Mouse (Mus musculus): ENCODE results near the gene Syt14. TPM values are rescaled to one million over a fixed set of nuclear protein-coding genes. Genes with fewer than 3 reads are reported as not detected.

Syt14 gene
- total and polyA plus RNA-seq, 3 experiments = not detected

GRCm38 (mm10) chr1:193004581-193004980, 31.0 kb downstream of the Syt14 start:
- TF ChIP-seq EP300 (IDR thresholded peaks at IDR 0.05; ENCODE audit: low read length) = no peak
- TF ChIP-seq NELFE (IDR thresholded peaks at IDR 0.05; ENCODE audit: low read depth, low read length) = no peak
- no peak for TF ChIP-seq CTCF (conservative IDR thresholded peaks at IDR 0.05 in 1 of 2, IDR thresholded peaks at IDR 0.05 in 1 of 2; ENCODE audit: low read depth in 2 of 2, low read length in 2 of 2)
- TF ChIP-seq ELF1 (IDR thresholded peaks at IDR 0.05; ENCODE audit: low read depth, low read length) = no peak
- TF ChIP-seq MXI1 (IDR thresholded peaks at IDR 0.05; ENCODE audit: low read depth, low read length) = no peak
- TF ChIP-seq JUN (IDR thresholded peaks at IDR 0.05; ENCODE audit: insufficient read depth, low read depth, low read length) = no peak
- TF ChIP-seq ZC3H11A (IDR thresholded peaks at IDR 0.05; ENCODE audit: low read depth, low read length) = no peak
- no peak for TF ChIP-seq ZKSCAN1 (IDR thresholded peaks at IDR 0.05; ENCODE audit: borderline replicate concordance, low read depth, low read length)
- TF ChIP-seq TBP (conservative IDR thresholded peaks at IDR 0.05; ENCODE audit: low read depth, low read length) = no peak
- TF ChIP-seq NRF1 (IDR thresholded peaks at IDR 0.05; ENCODE audit: low read depth, low read length) = no peak
- no peak for TF ChIP-seq GABPA (IDR thresholded peaks at IDR 0.05; ENCODE audit: insufficient replicate concordance, low read depth, low read length)
- Histone ChIP-seq H3K9me3 (replicated peaks; ENCODE audit: low read length) (no peaks in the 10 kb centered on the region), H3K27ac (ENCODE audit: insufficient read depth, low read depth) (no peak overlapping the region), H3K9ac (ENCODE audit: insufficient read depth, low read depth) (no peak overlapping the region), H3K4me3 (replicated peaks in 1 of 3; ENCODE audit: low read depth in 2 of 3, low read length in 2 of 3, poor library complexity in 1 of 3) (no peak overlapping the region), H3K4me2 (ENCODE audit: insufficient read depth, low read depth, poor library complexity, severe bottlenecking) (no peak overlapping the region), H3K36me3 (replicated peaks in 1 of 2; ENCODE audit: control insufficient read depth in 1 of 2, insufficient read depth in 1 of 2, low read length in 1 of 2) (no peaks in the 10 kb centered on the region), H3K79me2 (replicated peaks; ENCODE audit: control insufficient read depth, extremely low read depth, insufficient read depth, poor library complexity, severe bottlenecking) (no peaks in the 10 kb centered on the region), H3K4me1 (ENCODE audit: control insufficient read depth in 1 of 2, insufficient read depth in 2 of 2) (no peaks in the 10 kb centered on the region), H3K27me3 (replicated peaks) (no peaks in the 10 kb centered on the region)
- dilution Hi-C loops (cut with MboI; ENCODE audit: extremely low pct_ligation_motif_present, extremely low pct_unique_long_range_greater_than_20kb, low sequenced_read_pairs) (no loop called here), in situ Hi-C loops (cut with MboI; ENCODE audit: low pct_ligation_motif_present, low pct_unique_long_range_greater_than_20kb, low sequenced_read_pairs) (loop anchor here (10.0 kb wide), 1 partner anchor 200 kb away; the partner anchor contains the start of genes Lamb3 and Traf3ip3)
- DNase-seq (ENCODE audit: extremely low read depth) = no peak

- Histone ChIP-seq H3K4me3 (replicated peaks in 1 of 3; ENCODE audit: low read depth in 2 of 3, low read length in 2 of 3, poor library complexity in 1 of 3) (no peak overlapping the region), H3K4me2 (ENCODE audit: insufficient read depth, low read depth, poor library complexity, severe bottlenecking) (no peak overlapping the region), H3K36me3 (replicated peaks in 1 of 2; ENCODE audit: control insufficient read depth in 1 of 2, insufficient read depth in 1 of 2, low read length in 1 of 2) (no peaks in the 10 kb centered on the region), H3K27me3 (replicated peaks) (no peaks in the 10 kb centered on the region), H3K9ac (ENCODE audit: insufficient read depth, low read depth) (no peak overlapping the region), H3K9me3 (replicated peaks; ENCODE audit: low read length) (no peaks in the 10 kb centered on the region), H3K4me1 (ENCODE audit: control insufficient read depth in 1 of 2, insufficient read depth in 2 of 2) (no peaks in the 10 kb centered on the region), H3K79me2 (replicated peaks; ENCODE audit: control insufficient read depth, extremely low read depth, insufficient read depth, poor library complexity, severe bottlenecking) (no peaks in the 10 kb centered on the region), H3K27ac (ENCODE audit: insufficient read depth, low read depth) (no peak overlapping the region)
- in situ Hi-C loops (cut with MboI; ENCODE audit: low pct_ligation_motif_present, low pct_unique_long_range_greater_than_20kb, low sequenced_read_pairs) (loop anchor here (10.0 kb wide), 1 partner anchor 201 kb away; the partner anchor contains the start of genes Lamb3 and Traf3ip3), dilution Hi-C loops (cut with MboI; ENCODE audit: extremely low pct_ligation_motif_present, extremely low pct_unique_long_range_greater_than_20kb, low sequenced_read_pairs) (no loop called here)
- TF ChIP-seq ZMIZ1 (IDR thresholded peaks at IDR 0.05; ENCODE audit: low read depth, low read length) (no peak), MAZ (IDR thresholded peaks at IDR 0.05; ENCODE audit: low read depth, low read length) (no peak), ZC3H11A (IDR thresholded peaks at IDR 0.05; ENCODE audit: low read depth, low read length) (no peak), MXI1 (IDR thresholded peaks at IDR 0.05; ENCODE audit: low read depth, low read length) (no peak), HCFC1 (IDR thresholded peaks at IDR 0.05; ENCODE audit: low read depth, low read length) (no peak), NRF1 (IDR thresholded peaks at IDR 0.05; ENCODE audit: low read depth, low read length) (no peak), IRF4 (IDR thresholded peaks at IDR 0.05; ENCODE audit: low read depth, low read length) (no peak), KAT2A (IDR thresholded peaks at IDR 0.05; ENCODE audit: insufficient replicate concordance, low read length) (no peak), NELFE (IDR thresholded peaks at IDR 0.05; ENCODE audit: low read depth, low read length) (no peak), PAX5 (IDR thresholded peaks at IDR 0.05; ENCODE audit: low read length) (no peak), ZNF384 (IDR thresholded peaks at IDR 0.05; ENCODE audit: low read depth, low read length) (no peak), MEF2A (IDR thresholded peaks at IDR 0.05; ENCODE audit: borderline replicate concordance, low read depth, low read length) (no peak), JUND (conservative IDR thresholded peaks at IDR 0.05; ENCODE audit: low read depth, low read length) (no peak), USF2 (conservative IDR thresholded peaks at IDR 0.05; ENCODE audit: low read depth, low read length) (no peak), JUN (IDR thresholded peaks at IDR 0.05; ENCODE audit: insufficient read depth, low read depth, low read length) (no peak), TCF12 (IDR thresholded peaks at IDR 0.05; ENCODE audit: low read depth, low read length) (no peak), MAFK (IDR thresholded peaks at IDR 0.05; ENCODE audit: insufficient replicate concordance, low read length) (no peak)
- DNase-seq (ENCODE audit: extremely low read depth) = no peak
Measured at GRCm38 (mm10) chr1:193003953-193004352, 31.6 kb downstream of the Syt14 start.
